30 mouse cellular contexts compared by ENCODE assay signal in the genomic region with DNA sequence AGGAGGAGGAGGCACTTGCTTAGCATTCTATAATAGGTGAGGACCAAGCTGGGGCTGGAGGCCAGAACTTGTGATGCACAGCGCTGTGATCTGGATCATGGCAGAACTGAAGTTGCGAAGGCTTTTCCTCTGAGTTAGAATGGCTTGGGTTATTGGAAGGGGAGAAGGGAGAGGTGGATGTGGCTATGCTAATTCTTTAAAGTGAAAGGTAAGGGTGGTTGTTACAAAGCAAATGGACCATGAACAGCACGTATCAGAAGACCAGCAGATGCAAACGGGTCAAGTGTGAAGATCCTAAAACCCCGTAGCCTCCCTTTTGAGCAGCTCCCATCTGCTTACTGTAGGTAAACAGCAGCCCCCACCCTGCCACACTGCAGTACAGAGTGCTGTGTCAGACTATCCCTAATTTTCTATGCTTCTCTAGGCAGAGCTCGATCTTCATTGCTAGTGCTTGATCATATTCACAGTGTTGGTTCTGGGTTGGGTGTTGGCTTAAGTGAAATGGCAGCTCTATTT. TPM values are rescaled to one million over a fixed set of nuclear protein-coding genes. Genes with fewer than 3 reads are reported as not detected.
DNase-seq lines count a peak whose midpoint lies in the region; ATAC-seq and TF ChIP-seq lines count a peak whose summit lies in the region.
"Had no signal": no experiment of that assay in that cellular context is flagged by ENCODE, and none has a peak within 500 bp of the region (broad histone marks: within the 10 kb centered on the region; RNA-seq: fewer than 3 reads in every experiment).

No protein-coding gene starts in this region.

- H3K36me3 ChIP-seq in kidney, embryonic 16.5 days (ENCODE audit: insufficient read depth, low read length) = no peaks in the 10 kb centered on the region
- H3K36me3 ChIP-seq in megakaryocyte, embryonic 14.5 days (replicated peaks; ENCODE audit: low read length) = peaks cover 99% of the 10 kb centered on the region
- H3K36me3 ChIP-seq in CH12.LX (replicated peaks in 1 of 2; ENCODE audit: control insufficient read depth in 1 of 2, insufficient read depth in 1 of 2, low read length in 1 of 2) = peaks cover 34 to 47% of the 10 kb centered on the region in 2 experiments
- H3K36me3 ChIP-seq in splenic B cell, adult 2 months (ENCODE audit: control insufficient read depth, insufficient read depth, low read length, poor library complexity, severe bottlenecking) = peaks cover 13% of the 10 kb centered on the region
- H3K36me3 ChIP-seq: embryonic facial prominence, embryonic 10.5 days; embryonic facial prominence, embryonic 13.5 days; forebrain, embryonic 12.5 days; forebrain, embryonic 15.5 days; heart, embryonic 10.5 days; heart, embryonic 13.5 days had no signal

- TF ChIP-seq CTCF in CH12.LX (conservative IDR thresholded peaks at IDR 0.05 in 1 of 2, IDR thresholded peaks at IDR 0.05 in 1 of 2; ENCODE audit: low read depth in 2 of 2, low read length in 2 of 2) = no peak

- 40% methylated on average over 6 of the region's 6 CpGs for WGBS in kidney, embryonic 16.5 days

- ATAC-seq in kidney, embryonic 16.5 days (ENCODE audit: low FRiP score, low TSS enrichment) = peak; percentile 71; the same call in 1 of the 2 replicates
- ATAC-seq in megakaryocyte, adult 5-6 weeks (ENCODE audit: poor library complexity, severe bottlenecking) = no peak
- ATAC-seq: forebrain, embryonic 15.5 days; hindbrain, postnatal 0 days; Patski had no signal

- in situ Hi-C loops in CH12.LX (cut with MboI; ENCODE audit: low pct_ligation_motif_present, low pct_unique_long_range_greater_than_20kb, low sequenced_read_pairs) = no loop called here

- dilution Hi-C loops in CH12.LX (cut with MboI; ENCODE audit: extremely low pct_ligation_motif_present, extremely low pct_unique_long_range_greater_than_20kb, low sequenced_read_pairs) = no loop called here

- TF ChIP-seq EP300 in CH12.LX (IDR thresholded peaks at IDR 0.05; ENCODE audit: low read length) = peak; percentile 53

- H3K27ac ChIP-seq in kidney, embryonic 16.5 days (ENCODE audit: low read length) = no peak overlapping the region
- peak overlapping the region; percentile 100 for H3K27ac ChIP-seq in CH12.LX (ENCODE audit: insufficient read depth, low read depth)
- H3K27ac ChIP-seq: embryonic facial prominence, embryonic 10.5 days; embryonic facial prominence, embryonic 13.5 days; forebrain, embryonic 12.5 days; forebrain, embryonic 15.5 days; heart, adult 2 months; heart, embryonic 10.5 days; heart, embryonic 13.5 days; hindbrain, embryonic 14.5 days; hindbrain, postnatal 0 days had no signal

- no peak; the same call in 1 of the 2 replicates for TF ChIP-seq POLR2A in CH12.LX (IDR thresholded peaks at IDR 0.05; ENCODE audit: low read depth, low read length)

- peaks cover 42% of the 10 kb centered on the region for H3K79me2 ChIP-seq in CH12.LX (replicated peaks; ENCODE audit: control insufficient read depth, extremely low read depth, insufficient read depth, poor library complexity, severe bottlenecking)

- no peak for TF ChIP-seq RAD21 in CH12.LX (IDR thresholded peaks at IDR 0.05; ENCODE audit: low read depth, low read length)

- no peak overlapping the region for H3K4me3 ChIP-seq in kidney, embryonic 16.5 days (ENCODE audit: low read length)
- peak overlapping the region; percentile 31 for H3K4me3 ChIP-seq in megakaryocyte, embryonic 14.5 days (replicated peaks)
- H3K4me3 ChIP-seq in CH12.LX (replicated peaks in 1 of 3; ENCODE audit: low read depth in 2 of 3, low read length in 2 of 3, poor library complexity in 1 of 3) = peak overlapping the region in 2 of 3 experiments; percentile 34 to 53
- H3K4me3 ChIP-seq: embryonic facial prominence, embryonic 10.5 days; embryonic facial prominence, embryonic 13.5 days; erythroblast, embryonic 14.5 days; forebrain, embryonic 12.5 days; forebrain, embryonic 15.5 days; heart, adult 2 months; heart, embryonic 10.5 days; heart, embryonic 13.5 days had no signal

- H3K9me3 ChIP-seq in kidney, embryonic 16.5 days (ENCODE audit: low read length) = no peaks in the 10 kb centered on the region
- H3K9me3 ChIP-seq in megakaryocyte, embryonic 14.5 days = 0 out of 2 replicates have a peak, but pooled peaks cover 5% of the 10 kb centered on the region
- peaks cover 11% of the 10 kb centered on the region for H3K9me3 ChIP-seq in CH12.LX (replicated peaks; ENCODE audit: low read length)
- H3K9me3 ChIP-seq: embryonic facial prominence, embryonic 10.5 days; embryonic facial prominence, embryonic 13.5 days; forebrain, embryonic 12.5 days; forebrain, embryonic 15.5 days; G1E; heart, embryonic 10.5 days; heart, embryonic 13.5 days had no signal

- DNase-seq in kidney, adult 18-20 months = no peak
- peak; percentile 85 for DNase-seq in CH12.LX (ENCODE audit: extremely low read depth)
- DNase-seq in splenic B cell, adult 2 months (ENCODE audit: low read depth, low spot score) = peak; percentile 51
- DNase-seq in gastrocnemius, adult 8-10 months (ENCODE audit: low spot score in 2 of 2) = no peak
- DNase-seq: adrenal gland, adult 2 months; adrenal gland, postnatal 14 days; cerebellum, adult 11-12 months; cerebellum, adult 8-10 months; cerebellum, postnatal 10 days; cerebellum, postnatal 36 days; embryo, embryonic 11 days; gastrocnemius, postnatal 10 days; gastrocnemius, postnatal 36 days; heart, adult 2 months; heart, postnatal 14 days; heart, postnatal 4 days had no signal

- H3K27me3 ChIP-seq in kidney, embryonic 16.5 days (ENCODE audit: insufficient read depth, low read length) = no peaks in the 10 kb centered on the region
- no peaks in the 10 kb centered on the region for H3K27me3 ChIP-seq in megakaryocyte, embryonic 14.5 days (replicated peaks)
- no peaks in the 10 kb centered on the region for H3K27me3 ChIP-seq in CH12.LX (replicated peaks)
- no peaks in the 10 kb centered on the region for H3K27me3 ChIP-seq in splenic B cell, adult 2 months (ENCODE audit: control insufficient read depth, insufficient read depth, low read length, poor library complexity, severe bottlenecking)
- H3K27me3 ChIP-seq: embryonic facial prominence, embryonic 13.5 days; forebrain, embryonic 12.5 days; forebrain, embryonic 15.5 days; heart, embryonic 13.5 days had no signal

- no peak overlapping the region for H3K4me2 ChIP-seq in kidney, embryonic 16.5 days (replicated peaks; ENCODE audit: low read depth, low read length)
- H3K4me2 ChIP-seq in CH12.LX (ENCODE audit: insufficient read depth, low read depth, poor library complexity, severe bottlenecking) = peak overlapping the region; percentile 72
- H3K4me2 ChIP-seq: embryonic facial prominence, embryonic 13.5 days; forebrain, embryonic 12.5 days; forebrain, embryonic 15.5 days; heart, embryonic 13.5 days; hindbrain, embryonic 14.5 days had no signal

- peaks cover 13% of the 10 kb centered on the region; the same call in 1 of the 2 replicates for H3K4me1 ChIP-seq in kidney, embryonic 16.5 days (ENCODE audit: insufficient read depth, low read length)
- H3K4me1 ChIP-seq in megakaryocyte, embryonic 14.5 days = peaks cover 52% of the 10 kb centered on the region
- peaks cover 26 to 88% of the 10 kb centered on the region in 2 experiments for H3K4me1 ChIP-seq in CH12.LX (ENCODE audit: control insufficient read depth in 1 of 2, insufficient read depth in 2 of 2)
- H3K4me1 ChIP-seq: embryonic facial prominence, embryonic 13.5 days; heart, embryonic 13.5 days had no signal

- H3K9ac ChIP-seq in kidney, embryonic 16.5 days (replicated peaks; ENCODE audit: low read length) = no peak overlapping the region
- H3K9ac ChIP-seq in CH12.LX (ENCODE audit: insufficient read depth, low read depth) = peak overlapping the region; percentile 77
- H3K9ac ChIP-seq: embryonic facial prominence, embryonic 13.5 days; forebrain, embryonic 12.5 days; forebrain, embryonic 15.5 days; heart, embryonic 13.5 days; hindbrain, embryonic 14.5 days had no signal

TF ChIP-seq in CH12.LX, 34 proteins besides CTCF, POLR2A, EP300 and RAD21:
- TF ChIP-seq MEF2A (IDR thresholded peaks at IDR 0.05; ENCODE audit: borderline replicate concordance, low read depth, low read length) (no peak), MYC (IDR thresholded peaks at IDR 0.05; ENCODE audit: low read depth, low read length) (0 out of 2 replicates have a peak, but pooled peaks have one; percentile 11), ZMIZ1 (IDR thresholded peaks at IDR 0.05; ENCODE audit: low read depth, low read length) (peak; percentile 1; the same call in 1 of the 2 replicates), MXI1 (IDR thresholded peaks at IDR 0.05; ENCODE audit: low read depth, low read length) (peak; percentile 16; the same call in 1 of the 2 replicates), MAX (IDR thresholded peaks at IDR 0.05; ENCODE audit: low read length) (peak; percentile 33; the same call in 1 of the 2 replicates), SIN3A (IDR thresholded peaks at IDR 0.05; ENCODE audit: low read length) (peak; percentile 4; the same call in 1 of the 2 replicates), RCOR1 (conservative IDR thresholded peaks at IDR 0.05; ENCODE audit: low read depth, low read length) (0 out of 2 replicates have a peak, but pooled peaks have one; percentile 15), ELF1 (IDR thresholded peaks at IDR 0.05; ENCODE audit: low read depth, low read length) (no peak), UBTF (IDR thresholded peaks at IDR 0.05; ENCODE audit: low read depth, low read length) (0 out of 2 replicates have a peak, but pooled peaks have one; percentile 6), TCF12 (IDR thresholded peaks at IDR 0.05; ENCODE audit: low read depth, low read length) (peak; percentile 59), MAFK (IDR thresholded peaks at IDR 0.05; ENCODE audit: insufficient replicate concordance, low read length) (peak; percentile 80), PAX5 (IDR thresholded peaks at IDR 0.05; ENCODE audit: low read length) (no peak), MAZ (IDR thresholded peaks at IDR 0.05; ENCODE audit: low read depth, low read length) (peak; percentile 78; the same call in 1 of the 2 replicates), E2F4 (IDR thresholded peaks at IDR 0.05; ENCODE audit: insufficient replicate concordance, low read depth, low read length) (no peak), NELFE (IDR thresholded peaks at IDR 0.05; ENCODE audit: low read depth, low read length) (0 out of 2 replicates have a peak, but pooled peaks have one; percentile 9), BHLHE40 (IDR thresholded peaks at IDR 0.05; ENCODE audit: low read depth, low read length) (peak; percentile 84), CHD2 (IDR thresholded peaks at IDR 0.05; ENCODE audit: low read length) (peak; percentile 70; the same call in 1 of the 2 replicates)

RNA-seq across cellular contexts. Expression of a gene that starts 7.3 kb away (rescaled TPM):
- polyA plus RNA-seq in kidney, embryonic 16.5 days (2015; fragmentation: Nextera tagmentation; extraction: Ambion mirVana) = 2.7 and 2.9 TPM in 2 replicates
- 0.79 and 1.9 TPM in 2 replicates for polyA plus RNA-seq in megakaryocyte, embryonic 14.5 days (2012; ENCODE audit: insufficient read depth, low replicate concordance)
- 122 and 129 TPM in 2 replicates for total RNA-seq in megakaryocyte, adult 5-6 weeks (2015)
- total RNA-seq in megakaryocyte, adult 5-6 weeks (2017) = 57.3 and 67.7 TPM in 2 replicates
- total RNA-seq in CH12.LX (2012; rRNA removed) (28.5 and 35.8 TPM in 2 replicates), CH12.LX (2014; rRNA removed) (38.0 and 40.6 TPM in 2 replicates)
- polyA plus RNA-seq in CH12.LX (2012; ENCODE audit: insufficient read length, low read depth) = 29.7 and 35.4 TPM in 2 replicates
- under 1 TPM; 0.27 to 0.59 (median 0.43) TPM for total RNA-seq in gastrocnemius, adult 8-10 months (2022)
- polyA plus RNA-seq: Patski had no signal

Comparison
In these comparisons a context has a peak if more than half of its experiments do, and no peak if none do; other contexts are left out.
1. DNase-seq: peak in CH12.LX (single experiment) and splenic B cell, adult 2 months (single experiment); none in kidney, adult 18-20 months (single experiment) and gastrocnemius, adult 8-10 months (0 of 2).
2. RNA of a gene that starts 7.3 kb away (total RNA-seq): 57.3 to 129 TPM in megakaryocyte, adult 5-6 weeks and 28.5 to 40.6 TPM in CH12.LX; 0.27 to 0.59 TPM in gastrocnemius, adult 8-10 months; every median in the first group is over 10 times any median in the second.